Mouse (Mus musculus): ENCODE data around the gene Tbc1d16. TPM values are rescaled to one million over a fixed set of nuclear protein-coding genes. Genes with fewer than 3 reads are reported as not detected.
"Not testable (repeated sequence)": the region's sequence is repeated elsewhere in the genome, so short reads cannot be mapped to it uniquely, and the experiment has no call there.

Tbc1d16 gene
- polyA plus RNA-seq, 1 experiment = 5.8 TPM

DNA sequence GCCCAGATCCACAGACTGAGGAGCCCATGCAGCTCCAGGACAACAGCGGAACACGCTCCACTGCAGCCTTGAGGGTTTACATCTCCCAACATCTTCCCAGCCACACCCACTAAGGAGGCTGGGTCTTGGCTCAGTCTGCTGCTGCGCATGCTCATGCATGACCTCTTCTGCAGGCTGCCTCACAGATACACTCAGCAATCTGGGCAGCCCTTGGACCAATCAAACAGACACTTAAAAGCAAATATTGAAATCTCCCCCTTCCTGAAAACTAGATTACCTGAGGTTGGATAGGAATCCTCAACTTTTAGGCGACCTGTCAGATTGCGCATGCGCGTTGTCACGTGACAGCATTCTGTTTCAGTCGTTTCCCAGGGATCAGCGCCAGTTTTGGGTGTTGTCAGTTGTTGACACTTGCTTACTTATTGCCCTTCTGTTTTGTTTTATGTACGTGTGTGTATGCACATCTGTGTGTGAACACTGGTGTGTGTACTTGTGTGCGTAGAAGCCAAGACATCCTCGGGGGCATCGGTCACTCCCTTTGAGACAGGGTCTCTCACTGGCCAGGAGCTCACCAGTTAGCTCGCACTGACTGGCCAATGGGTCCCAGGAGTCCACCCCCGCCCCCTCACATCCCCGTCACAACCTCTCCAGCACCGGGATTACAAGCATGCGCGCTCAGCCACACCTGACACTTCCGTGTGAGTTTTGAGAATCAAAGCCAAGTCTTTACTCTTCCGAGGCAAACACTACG, 30.4 kb upstream of the Tbc1d16 start:
- Histone ChIP-seq H3K4me3 (ENCODE audit: insufficient read depth, low read length) (peak overlapping the region; percentile 58), H3K27ac (ENCODE audit: insufficient read depth, low read depth, low read length) (peak overlapping the region; percentile 63), H3K4me1 (ENCODE audit: control insufficient read depth, insufficient read depth, low read length) (no peaks in the 10 kb centered on the region)
- no peak for TF ChIP-seq POLR2A (IDR thresholded peaks at IDR 0.05; ENCODE audit: borderline replicate concordance, low read depth, low read length)
- no peak for TF ChIP-seq CTCF (IDR thresholded peaks at IDR 0.05; ENCODE audit: low read depth, low read length)

DNA sequence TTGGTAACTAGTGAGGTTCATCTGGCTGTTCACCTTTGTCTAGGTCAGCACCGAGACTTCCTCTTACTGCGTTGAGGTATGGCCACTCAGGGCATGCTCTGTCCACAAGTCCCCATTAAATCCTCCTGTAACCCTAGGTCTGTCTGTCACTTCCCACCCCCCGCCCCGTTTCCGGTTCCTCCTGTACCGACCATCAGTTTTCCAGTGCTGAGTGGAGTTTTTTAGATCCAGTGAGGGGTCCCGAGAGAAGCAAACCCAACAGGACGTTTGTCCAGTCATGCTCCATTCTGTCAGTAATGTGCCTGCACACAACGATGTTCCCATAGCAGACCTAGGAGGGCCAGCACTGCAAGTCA, 29.9 kb upstream of the Tbc1d16 start:
- TF ChIP-seq POLR2A (IDR thresholded peaks at IDR 0.05; ENCODE audit: borderline replicate concordance, low read depth, low read length) (no peak), CTCF (IDR thresholded peaks at IDR 0.05; ENCODE audit: low read depth, low read length) (no peak)
- no peak overlapping the region; the same call in 1 of the 2 replicates for H3K27ac ChIP-seq (ENCODE audit: insufficient read depth, low read depth, low read length)
- peak overlapping the region; percentile 58 for H3K4me3 ChIP-seq (ENCODE audit: insufficient read depth, low read length)
- no peaks in the 10 kb centered on the region for H3K4me1 ChIP-seq (ENCODE audit: control insufficient read depth, insufficient read depth, low read length)

DNA sequence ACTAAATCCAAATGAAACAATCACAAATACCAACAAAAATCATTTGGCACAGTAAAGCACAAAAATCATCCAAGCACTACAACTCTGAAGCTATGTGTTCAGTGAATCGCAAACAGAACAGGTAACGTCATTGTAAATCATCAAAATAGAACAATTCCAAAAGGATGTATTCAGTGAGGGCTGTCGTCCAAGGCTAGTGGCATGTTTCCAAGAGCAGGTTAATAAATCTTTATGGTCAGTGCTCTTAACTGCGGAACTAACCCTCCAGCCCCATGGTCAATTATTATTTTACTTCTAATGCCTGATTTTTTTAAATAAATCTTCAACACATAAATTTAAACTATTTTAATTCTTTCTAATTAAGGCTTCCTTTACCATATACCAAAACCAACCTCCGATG, 28.3 kb upstream of the Tbc1d16 start:
- H3K27ac ChIP-seq (ENCODE audit: insufficient read depth, low read depth, low read length); H3K4me1 ChIP-seq (ENCODE audit: control insufficient read depth, insufficient read depth, low read length); H3K4me3 ChIP-seq (ENCODE audit: insufficient read depth, low read length): not testable (repeated sequence)

- H3K4me3 ChIP-seq (ENCODE audit: insufficient read depth, low read length) = peak overlapping the region; percentile 42
- H3K27ac ChIP-seq (ENCODE audit: insufficient read depth, low read depth, low read length) = no peak overlapping the region
- TF ChIP-seq CTCF (IDR thresholded peaks at IDR 0.05; ENCODE audit: low read depth, low read length) (0 out of 2 replicates have a peak, but pooled peaks have one; percentile 18), POLR2A (IDR thresholded peaks at IDR 0.05; ENCODE audit: borderline replicate concordance, low read depth, low read length) (no peak)
- H3K4me1 ChIP-seq (ENCODE audit: control insufficient read depth, insufficient read depth, low read length) = no peaks in the 10 kb centered on the region
These were observed 24.7 kb upstream of the Tbc1d16 start for GRCm38 (mm10) chr11:119252854-119253541.

- TF ChIP-seq POLR2A (IDR thresholded peaks at IDR 0.05; ENCODE audit: borderline replicate concordance, low read depth, low read length) = no peak
- H3K27ac ChIP-seq (ENCODE audit: insufficient read depth, low read depth, low read length) = no peak overlapping the region
- H3K4me3 ChIP-seq (ENCODE audit: insufficient read depth, low read length) = no peak overlapping the region
These were observed 22.7 kb upstream of the Tbc1d16 start for GRCm38 (mm10) chr11:119250998-119251397.

GRCm38 (mm10) chr11:119249011-119249410, 20.7 kb upstream of the Tbc1d16 start:
- H3K4me1 ChIP-seq (ENCODE audit: control insufficient read depth, insufficient read depth, low read length) = no peaks in the 10 kb centered on the region
- TF ChIP-seq POLR2A (IDR thresholded peaks at IDR 0.05; ENCODE audit: borderline replicate concordance, low read depth, low read length) (no peak), CTCF (IDR thresholded peaks at IDR 0.05; ENCODE audit: low read depth, low read length) (peak; percentile 29; the same call in 1 of the 2 replicates)
- H3K4me3 ChIP-seq (ENCODE audit: insufficient read depth, low read length) = no peak overlapping the region
- H3K27ac ChIP-seq (ENCODE audit: insufficient read depth, low read depth, low read length) = no peak overlapping the region

More at GRCm38 (mm10) chr11:119250998-119251397, 22.7 kb upstream of the Tbc1d16 start:
- H3K4me1 ChIP-seq (ENCODE audit: control insufficient read depth, insufficient read depth, low read length) = no peaks in the 10 kb centered on the region

DNA sequence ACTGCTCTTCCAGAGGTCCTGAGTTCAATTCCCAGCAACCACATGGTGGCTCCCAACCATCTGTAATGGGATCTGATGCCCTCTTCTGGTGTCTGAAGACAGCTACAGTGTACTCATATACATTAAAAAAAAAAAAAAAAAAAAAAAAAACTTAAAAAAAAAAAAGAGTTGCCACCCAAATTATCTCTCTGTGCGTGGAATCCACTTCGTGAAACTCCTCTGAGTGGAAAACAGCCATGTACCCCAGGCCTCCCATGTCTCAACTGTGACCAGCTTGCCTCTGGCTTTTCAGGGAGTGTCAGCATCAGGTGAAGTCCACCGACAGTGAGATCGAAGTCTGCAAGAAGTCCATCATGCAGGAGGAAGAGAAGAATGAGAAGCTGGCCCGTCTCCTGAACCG, 17.2 kb upstream of the Tbc1d16 start:
- not testable (repeated sequence) for H3K4me3 ChIP-seq (ENCODE audit: insufficient read depth, low read length); H3K27ac ChIP-seq (ENCODE audit: insufficient read depth, low read depth, low read length); H3K4me1 ChIP-seq (ENCODE audit: control insufficient read depth, insufficient read depth, low read length)

- no peak for TF ChIP-seq CTCF (IDR thresholded peaks at IDR 0.05; ENCODE audit: low read depth, low read length)
- no peak for TF ChIP-seq POLR2A (IDR thresholded peaks at IDR 0.05; ENCODE audit: borderline replicate concordance, low read depth, low read length)
- H3K4me1 ChIP-seq (ENCODE audit: control insufficient read depth, insufficient read depth, low read length) = peaks cover 5% of the 10 kb centered on the region
- no peak overlapping the region for H3K4me3 ChIP-seq (ENCODE audit: insufficient read depth, low read length)
- no peak overlapping the region for H3K27ac ChIP-seq (ENCODE audit: insufficient read depth, low read depth, low read length)
These were observed 11.2 kb upstream of the Tbc1d16 start for GRCm38 (mm10) chr11:119239480-119239879.

GRCm38 (mm10) chr11:119238305-119238721, 10.0 kb upstream of the Tbc1d16 start:
- Histone ChIP-seq H3K4me1 (ENCODE audit: control insufficient read depth, insufficient read depth, low read length) (peaks cover 5% of the 10 kb centered on the region), H3K4me3 (ENCODE audit: insufficient read depth, low read length) (peak overlapping the region; percentile 66), H3K27ac (ENCODE audit: insufficient read depth, low read depth, low read length) (peak overlapping the region; percentile 68)
- TF ChIP-seq POLR2A (IDR thresholded peaks at IDR 0.05; ENCODE audit: borderline replicate concordance, low read depth, low read length) (no peak), CTCF (IDR thresholded peaks at IDR 0.05; ENCODE audit: low read depth, low read length) (no peak)

GRCm38 (mm10) chr11:119237568-119238304, 9.4 kb upstream of the Tbc1d16 start:
- Histone ChIP-seq H3K27ac (ENCODE audit: insufficient read depth, low read depth, low read length) (peak overlapping the region; percentile 68), H3K4me1 (ENCODE audit: control insufficient read depth, insufficient read depth, low read length) (peaks cover 5% of the 10 kb centered on the region), H3K4me3 (ENCODE audit: insufficient read depth, low read length) (peak overlapping the region; percentile 66)
- TF ChIP-seq CTCF (IDR thresholded peaks at IDR 0.05; ENCODE audit: low read depth, low read length) (no peak), POLR2A (IDR thresholded peaks at IDR 0.05; ENCODE audit: borderline replicate concordance, low read depth, low read length) (0 out of 2 replicates have a peak, but pooled peaks have one; percentile 54)

Measured in bone marrow macrophage, adult 2 months (primary cell).